Mouse (Mus musculus) CH12.LX (cell line): Measurements from ENCODE around the gene Trarg1.

Experiments used
- CTCF ChIP-seq, 2 experiments: IDR thresholded peaks in 1 of 2; conservative IDR thresholded peaks in 1 of 2; 2 replicates each; pipeline ENCODE4 v1.5.1; 2011 to 2012; ENCODE audit warnings: low read depth in 2 of 2, low read length in 2 of 2, improper control_type of control experiment in 1 of 2, inconsistent platforms in 1 of 2, mild to moderate bottlenecking in 1 of 2, moderate library complexity in 1 of 2
- ETS1 ChIP-seq: conservative IDR thresholded peaks from 2 replicates; pipeline ENCODE4 v1.6.1; 2012; ENCODE audit warnings: low read depth, mild to moderate bottlenecking, inconsistent platforms, low read length, improper control_type of control experiment, moderate library complexity
- POLR2AphosphoS2 ChIP-seq: IDR thresholded peaks from 2 replicates; pipeline ENCODE4 v1.6.1; 2011; ENCODE audit warnings: low read depth, low read length, improper control_type of control experiment

GRCm38 (mm10) chr11:76647062-76647461 is 32.5 kb upstream of the Trarg1 start:
- TF ChIP-seq CTCF (conservative IDR thresholded peaks at IDR 0.05 in 1 of 2, IDR thresholded peaks at IDR 0.05 in 1 of 2; ENCODE audit: low read depth in 2 of 2, low read length in 2 of 2), result no peak
- no peak for TF ChIP-seq ETS1
- TF ChIP-seq POLR2AphosphoS2, result no peak
